Mouse (Mus musculus) ovary, postnatal 10 days (tissue): ENCODE results near the gene Ren1.

Experiments used
- DNase-seq: peaks from one replicate; pipeline ENCODE4 v3.0.0; 2022; ENCODE audit warnings: low spot score

The Ren1 gene

GRCm38 (mm10) chr1:133409786-133410185 lies 59.5 kb downstream of the Ren1 start:
- no peak for DNase-seq
